Mouse (Mus musculus): ENCODE results near the gene Vegfd.

Gene Vegfd

DNA sequence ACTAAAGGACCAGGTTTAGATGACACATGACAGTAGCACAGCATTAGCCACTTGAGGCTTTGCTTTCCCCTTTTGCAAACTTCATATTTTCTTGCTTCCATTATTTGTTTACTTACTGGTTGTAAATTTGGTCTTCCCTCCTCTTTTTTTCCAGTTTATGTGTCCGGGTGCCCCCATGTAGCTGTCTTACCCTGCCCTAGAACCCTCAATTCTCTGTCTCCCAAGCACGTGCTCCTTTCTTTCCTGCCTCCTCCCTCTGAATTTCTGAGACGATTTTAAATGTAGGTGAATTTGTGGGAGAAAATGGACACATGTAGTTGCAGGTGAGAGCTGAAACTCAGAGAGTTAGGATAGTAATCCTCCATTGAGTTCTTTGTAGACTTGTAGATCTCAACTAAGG is 47.3 kb downstream of the Vegfd start:
- no peak for DNase-seq

GRCm38 (mm10) chrX:164424821-164425220 is 51.6 kb downstream of the Vegfd start:
- no peak for DNase-seq

- no peak for DNase-seq
Observed at GRCm38 (mm10) chrX:164427295-164427694, 54.1 kb downstream of the Vegfd start.

GRCm38 (mm10) chrX:164428224-164428623 is 55.0 kb downstream of the Vegfd start:
- no peak for DNase-seq

GRCm38 (mm10) chrX:164430621-164431020 is 57.4 kb downstream of the Vegfd start:
- DNase-seq = no peak

GRCm38 (mm10) chrX:164431133-164431532 is 58.0 kb downstream of the Vegfd start:
- DNase-seq = no peak

- DNase-seq = no peak
Observed at GRCm38 (mm10) chrX:164431541-164431940, 58.4 kb downstream of the Vegfd start.

DNA sequence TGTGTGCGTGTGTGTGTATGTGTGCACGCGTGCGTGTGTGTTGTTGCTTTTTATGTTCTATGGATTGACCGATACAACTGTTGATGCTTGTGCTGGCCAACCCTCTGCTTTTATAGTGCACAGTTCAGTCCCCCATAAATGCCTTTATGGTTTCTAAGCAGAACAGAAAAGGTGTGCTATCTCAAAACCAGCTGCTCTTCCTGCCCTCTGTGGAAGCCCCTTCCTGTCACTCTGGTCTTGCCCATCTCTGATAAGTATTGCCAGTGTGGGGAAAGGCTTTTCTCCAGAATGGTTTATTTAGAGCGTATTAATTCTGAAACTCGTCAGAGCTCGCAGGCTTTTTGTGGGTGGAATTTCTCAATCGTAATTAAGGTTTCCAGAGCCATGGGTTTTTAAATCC is 59.5 kb downstream of the Vegfd start:
- DNase-seq = no peak

DNA sequence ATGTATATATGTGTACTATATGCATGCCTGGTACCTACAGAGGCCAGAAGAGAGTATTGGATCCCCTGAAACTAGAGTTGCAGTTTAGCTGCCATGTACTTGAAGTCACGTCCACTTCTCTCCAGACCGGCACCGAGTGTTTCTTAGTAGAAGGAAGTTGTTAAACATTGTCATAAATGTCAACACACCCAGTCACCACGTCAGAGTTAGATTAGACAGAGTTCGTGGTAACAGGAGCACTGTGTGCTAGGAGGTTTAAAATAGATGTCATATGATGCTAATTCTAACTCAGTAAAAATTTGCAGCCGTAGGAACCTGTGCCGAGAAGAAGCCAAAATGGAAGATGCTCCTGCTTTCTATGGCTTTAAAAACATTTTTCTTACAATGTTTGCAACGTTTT is 63.5 kb downstream of the Vegfd start, which contains the start of gene Asb11:
Asb11 (plus strand) TSS at position 286 of the 400 bp plus-strand sequence.
- no peak for DNase-seq

DNA sequence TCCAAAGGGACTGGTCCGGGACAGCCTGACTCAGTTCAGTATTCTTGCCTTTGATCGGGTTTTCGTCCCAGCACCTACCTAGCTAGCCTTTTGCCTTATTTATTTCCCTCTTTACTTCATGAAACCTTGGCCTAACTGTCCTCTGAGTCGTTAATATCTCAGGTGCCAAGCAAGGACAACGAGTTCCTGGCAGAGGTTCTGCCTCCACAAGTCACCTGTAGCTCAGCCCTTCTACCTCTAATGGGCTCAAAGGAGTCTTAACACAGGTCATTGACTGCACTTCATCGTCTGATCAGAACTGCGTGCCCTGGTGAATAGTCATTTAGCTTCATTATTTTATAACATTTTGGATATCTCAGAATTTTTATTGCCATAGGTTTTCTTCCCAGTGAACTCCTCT is 66.3 kb downstream of the Vegfd start:
- DNase-seq = no peak

- DNase-seq = peak; percentile 38 to 39
Observed at GRCm38 (mm10) chrX:164440140-164440539, 67.0 kb downstream of the Vegfd start.

DNA sequence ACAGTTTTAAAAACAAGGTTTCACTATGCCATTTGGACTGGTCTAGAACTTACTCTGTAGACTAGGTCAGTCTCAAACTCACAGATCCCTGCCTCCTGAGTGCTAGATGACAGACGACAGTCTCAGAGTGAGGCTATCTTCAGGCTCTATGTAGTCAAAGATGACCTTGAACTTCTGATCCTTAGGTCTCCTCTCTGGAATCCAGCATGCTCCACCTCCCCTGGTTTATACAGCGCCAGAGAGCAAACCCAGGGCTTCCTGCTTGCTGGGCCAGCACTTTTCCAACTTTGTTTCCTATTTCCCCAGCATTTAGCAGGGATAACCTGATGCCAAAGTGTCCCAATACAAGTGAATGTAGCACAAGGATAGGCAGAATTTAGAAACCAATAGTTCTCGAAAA is 67.5 kb downstream of the Vegfd start:
- DNase-seq = no peak

DNA sequence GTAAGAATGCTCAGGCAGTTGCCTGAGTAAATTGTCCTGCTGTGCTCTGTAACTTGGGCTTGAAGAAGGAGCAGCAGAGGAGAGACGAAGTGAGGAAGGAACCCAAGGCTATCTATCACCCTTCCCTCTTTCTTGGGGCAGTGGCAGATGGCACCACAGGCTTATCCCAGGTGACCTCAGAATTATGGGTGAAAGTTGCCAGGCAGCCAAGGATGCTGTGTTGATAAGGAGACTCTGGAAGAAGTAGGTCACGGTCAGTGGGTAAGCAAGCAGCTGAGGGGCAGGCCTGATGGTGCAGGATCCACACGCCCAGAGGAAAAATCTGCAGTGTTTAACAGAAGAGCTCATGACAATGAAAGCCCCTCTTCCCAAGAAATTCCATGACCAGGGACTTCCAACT is 68.1 kb downstream of the Vegfd start:
- no peak for DNase-seq

- DNase-seq = no peak
Observed at GRCm38 (mm10) chrX:164445601-164446000, 72.4 kb downstream of the Vegfd start.

GRCm38 (mm10) chrX:164446106-164446551 is 73.0 kb downstream of the Vegfd start:
- no peak for DNase-seq

DNA sequence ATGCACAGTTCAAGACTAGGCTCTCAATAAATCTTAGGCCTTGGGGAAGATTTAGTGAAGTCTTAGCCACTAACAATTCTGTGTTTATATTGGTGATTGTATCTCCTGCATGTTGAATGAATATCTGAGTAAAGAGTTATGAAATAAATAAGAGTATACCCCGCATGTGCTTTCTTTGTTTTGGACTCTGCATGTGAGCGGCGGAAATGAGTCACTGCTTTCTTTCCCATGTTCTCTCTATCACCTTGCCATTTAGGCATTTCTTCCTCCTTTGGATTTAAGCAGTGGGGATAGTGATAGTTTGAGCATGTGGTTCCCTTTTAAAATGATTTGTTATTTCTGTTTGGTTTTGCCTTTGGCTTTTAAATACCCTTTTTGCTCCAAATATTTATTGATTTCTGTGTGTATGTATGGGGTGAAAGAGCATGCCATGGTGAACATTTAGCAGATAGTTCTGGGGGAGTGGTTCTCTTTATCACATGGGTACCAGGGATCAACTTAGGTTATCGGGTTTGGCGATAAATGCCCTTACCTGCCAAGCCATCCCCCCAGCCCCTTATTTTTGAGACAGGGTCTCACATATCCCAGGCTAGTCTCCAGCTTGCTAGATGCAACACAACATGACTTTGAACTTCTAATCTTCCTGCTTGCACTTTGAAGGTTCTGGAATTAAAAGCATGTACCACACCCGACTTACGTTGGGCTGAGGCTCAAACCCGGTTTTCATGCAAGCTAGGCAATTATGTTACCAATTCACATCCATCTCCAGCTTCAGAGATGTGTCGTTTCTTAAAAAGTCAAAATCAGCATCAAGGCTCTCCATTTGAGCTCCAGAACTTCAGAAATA is 73.9 kb downstream of the Vegfd start:
- no peak for DNase-seq

DNA sequence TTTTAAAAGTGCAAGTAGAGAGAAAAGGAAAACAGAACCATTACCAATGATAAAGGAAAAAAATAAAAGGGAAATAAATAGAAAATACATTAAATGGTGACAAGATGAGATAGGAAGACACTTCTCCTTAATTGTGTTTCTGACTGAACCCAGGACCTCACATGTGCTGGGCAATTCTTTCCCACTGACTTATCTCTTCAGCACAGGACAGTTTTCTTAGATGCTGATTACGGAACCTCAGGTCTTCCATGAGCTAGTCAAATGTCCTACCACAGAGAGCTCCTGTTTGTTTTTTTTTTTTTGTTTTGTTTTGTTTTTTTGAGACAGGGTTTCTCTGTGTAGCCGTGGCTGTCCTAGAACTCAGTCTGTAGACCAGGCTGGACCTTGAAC is 74.5 kb downstream of the Vegfd start:
- no peak for DNase-seq

DNA sequence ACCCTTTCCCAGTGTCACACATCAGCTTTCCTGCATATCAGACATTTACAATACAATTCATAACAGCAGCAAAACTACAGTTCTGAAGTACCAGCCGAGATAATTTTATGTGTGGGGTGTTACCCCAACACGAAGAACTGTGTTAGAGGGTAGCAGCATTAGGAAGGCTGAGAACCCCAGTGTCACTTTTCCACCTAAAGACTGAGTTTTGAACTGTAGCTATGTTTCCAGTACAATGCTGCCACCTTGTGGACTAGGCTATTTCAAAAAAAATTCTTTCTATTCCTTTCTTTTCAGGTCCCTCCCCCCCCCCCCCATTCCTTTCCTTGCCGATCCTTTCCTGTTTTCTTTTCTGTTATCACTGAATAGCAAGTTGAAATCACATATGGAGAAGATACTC is 76.0 kb downstream of the Vegfd start:
- DNase-seq = peak in 1 of 2 experiments; percentile 13
